Mouse (Mus musculus): ENCODE results near the gene Olfr992.
"Not testable (repeated sequence)": the region's sequence is repeated elsewhere in the genome, so short reads cannot be mapped to it uniquely, and the experiment has no call there.

Gene Olfr992

DNA sequence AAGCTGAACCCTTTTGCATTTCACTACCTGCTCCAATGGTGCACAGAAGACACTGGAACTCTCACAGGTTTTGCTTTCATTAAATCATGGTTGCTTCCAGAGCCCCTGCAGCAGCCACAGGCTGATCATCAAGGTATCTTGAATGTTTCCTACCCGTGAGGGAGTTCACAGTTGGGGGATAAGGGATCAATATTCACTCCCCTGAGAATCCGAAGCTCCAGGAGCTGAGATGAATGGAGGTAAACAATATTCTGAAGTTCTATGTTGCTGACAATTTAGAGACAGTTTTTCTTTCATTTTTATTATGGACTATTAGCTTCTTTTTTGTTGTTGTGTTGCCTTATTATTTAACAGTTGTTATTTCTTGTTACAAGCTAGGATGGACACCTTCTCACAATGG lies at the start of gene Olfr992:
Olfr992 (minus strand) TSS at position 101 of the 400 bp plus-strand sequence.
- DNase-seq: no peak

DNA sequence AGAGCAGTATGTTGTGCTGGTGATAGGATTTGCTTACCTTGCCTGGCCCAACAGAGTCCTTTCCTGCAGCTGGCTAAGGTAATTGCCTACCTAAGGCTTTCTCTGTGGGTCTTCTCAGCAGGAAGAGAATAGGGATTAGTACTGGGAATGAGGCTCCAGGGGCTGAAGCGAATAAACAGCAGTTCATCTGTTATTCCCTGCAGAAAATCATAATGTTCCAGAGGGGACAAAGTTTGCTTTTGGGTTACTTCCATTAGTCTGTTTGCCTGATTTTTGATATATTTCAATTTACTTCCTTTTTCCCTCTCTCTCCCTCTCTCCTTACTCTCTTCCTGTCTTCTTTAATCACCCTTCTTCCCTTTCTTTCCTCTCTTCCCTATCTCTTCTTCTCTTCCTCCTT lies 34.3 kb upstream of the Olfr992 start, which contains the start of gene Olfr995:
Olfr995 (minus strand) TSS at position 101 of the 400 bp plus-strand sequence.
- DNase-seq: no peak

DNA sequence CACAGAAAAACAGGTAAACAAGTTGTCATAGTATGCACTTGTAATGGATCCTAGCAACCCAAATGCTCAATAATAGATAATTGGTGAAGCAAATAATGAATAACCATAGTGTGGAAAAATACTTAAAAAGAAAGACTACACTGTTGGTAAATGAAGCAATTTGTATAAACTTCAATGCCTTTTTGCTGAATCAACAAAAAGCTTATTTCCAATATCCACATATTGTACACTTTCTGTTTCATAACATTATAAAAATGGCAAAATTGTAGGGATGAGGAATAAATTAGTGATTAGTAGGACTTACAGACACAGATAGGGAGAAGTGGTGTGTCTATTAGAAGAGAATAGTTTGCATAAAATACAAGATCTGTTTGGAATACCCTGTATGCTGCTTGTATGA lies 33.3 kb upstream of the Olfr992 start:
- no peak for DNase-seq

DNA sequence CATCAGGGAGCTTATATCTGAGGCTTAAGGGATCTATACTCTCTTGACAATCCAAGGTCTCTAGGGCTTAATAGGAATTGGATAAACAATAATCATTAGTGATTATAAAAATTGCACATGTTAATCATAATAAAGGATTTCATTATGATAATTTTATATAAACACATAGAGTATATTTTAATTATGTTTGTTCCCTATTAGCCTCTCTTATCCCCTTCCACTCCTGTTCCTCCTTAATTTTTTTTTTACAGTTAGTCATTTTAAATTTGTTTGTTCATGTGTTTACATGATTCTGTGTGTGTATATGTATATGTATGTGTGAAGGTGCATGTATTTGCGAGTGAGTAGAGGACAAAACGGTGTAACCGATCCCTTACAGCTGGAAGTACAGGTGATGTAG lies 27.1 kb upstream of the Olfr992 start, which contains the start of gene Olfr994:
Olfr994 (minus strand) TSS at position 101 of the 400 bp plus-strand sequence.
- no peak for DNase-seq

DNA sequence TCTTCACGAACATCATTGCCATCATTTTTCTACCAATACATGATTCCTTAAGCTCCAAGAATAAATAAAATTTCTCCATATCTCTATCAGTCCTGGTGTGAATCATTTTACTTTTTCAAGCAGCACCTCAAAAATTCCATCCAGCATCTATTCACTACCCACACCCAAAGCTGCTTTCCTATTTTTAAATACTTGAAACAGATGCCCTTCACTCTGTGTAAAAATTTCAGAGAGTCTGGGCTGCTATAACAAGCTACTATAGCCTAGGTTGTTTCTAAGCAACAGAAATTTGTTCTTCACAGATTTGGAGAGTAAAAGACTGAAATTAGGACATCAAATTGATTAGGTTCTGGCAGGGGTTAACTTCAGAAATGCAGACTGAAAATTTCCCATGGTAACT lies 16.6 kb upstream of the Olfr992 start:
- no peak for DNase-seq

DNA sequence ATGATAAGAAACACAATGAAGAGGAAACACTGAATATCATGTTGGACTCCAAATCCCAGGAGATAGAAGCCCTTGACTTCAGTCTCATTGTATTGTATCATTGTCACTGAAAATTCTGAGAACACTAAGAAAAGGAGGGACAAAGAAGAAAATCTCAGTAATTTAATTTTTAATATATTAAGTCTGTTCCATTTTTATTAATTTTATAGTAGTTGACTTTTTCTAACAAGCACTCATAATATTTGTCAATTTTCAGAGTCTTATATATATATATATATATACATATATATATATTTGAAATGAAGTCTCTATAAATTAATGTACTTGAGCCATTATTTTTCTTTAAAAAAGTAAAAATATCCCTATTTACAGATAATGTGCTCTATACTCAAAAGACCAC lies 5.5 kb upstream of the Olfr992 start, which contains the start of gene Olfr993:
Olfr993 (minus strand) TSS at position 101 of the 400 bp plus-strand sequence.
- no peak for DNase-seq

DNA sequence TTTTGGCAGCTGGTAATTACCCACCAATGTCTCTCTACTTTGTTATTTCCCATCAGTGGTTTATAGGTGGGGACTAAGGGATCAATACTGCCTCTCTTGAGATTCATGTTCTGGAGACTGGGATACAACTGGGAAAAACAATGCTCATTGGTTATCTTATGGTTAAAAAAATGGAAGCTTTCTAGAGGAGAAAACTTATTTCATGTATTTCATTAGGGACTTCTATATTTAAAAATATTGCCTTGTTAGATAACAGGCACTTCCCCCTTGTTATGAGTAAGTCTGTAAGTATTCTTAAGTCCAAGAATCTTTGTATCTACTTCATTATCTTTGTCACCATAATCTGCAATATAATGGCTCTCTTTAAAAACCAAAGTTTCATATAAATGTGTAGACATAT lies 46.1 kb downstream of the Olfr992 start, which contains the start of gene Olfr988:
Olfr988 (minus strand) TSS at position 101 of the 400 bp plus-strand sequence.
- not testable (repeated sequence) for DNase-seq
